Mouse (Mus musculus): ENCODE results near the gene Mpc1. TPM values are rescaled to one million over a fixed set of nuclear protein-coding genes. Genes with fewer than 3 reads are reported as not detected.

The Mpc1 gene
- total and polyA plus RNA-seq, 3 experiments: 643 to 921 (median 699) TPM

DNA sequence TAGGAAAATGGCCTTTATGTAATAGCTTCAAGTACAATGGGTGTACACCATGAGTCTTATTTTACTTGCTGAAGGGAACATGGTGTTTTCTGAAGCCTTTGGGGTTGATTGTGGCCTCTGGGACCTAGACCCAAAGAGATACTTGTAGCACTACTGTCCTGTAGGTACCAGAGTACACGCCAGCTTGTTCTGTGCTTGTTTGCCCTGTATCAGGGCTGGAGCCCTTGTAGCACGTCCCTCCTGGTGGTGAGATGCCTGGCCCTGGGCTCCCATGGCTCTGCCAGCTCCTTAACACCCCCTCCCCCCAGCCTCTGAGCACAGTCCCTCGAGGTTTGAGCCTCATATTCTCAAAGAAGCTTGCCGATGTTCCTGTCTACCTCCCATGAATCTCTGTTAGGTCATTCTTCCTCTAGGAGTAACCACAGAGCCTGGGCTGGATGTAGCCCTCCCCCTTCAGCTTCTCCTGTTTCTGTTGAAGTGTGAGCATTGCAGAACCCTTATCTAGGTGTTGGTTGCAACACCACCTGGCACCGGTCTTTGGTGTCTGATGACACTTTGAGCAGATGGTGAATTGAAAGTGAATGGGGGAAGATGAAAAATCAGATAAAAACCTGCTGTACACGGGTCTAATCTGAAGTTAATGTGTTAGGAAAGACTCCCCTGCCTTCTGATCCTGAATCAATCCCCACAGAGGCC lies 10.5 kb upstream of the Mpc1 start:
- Histone ChIP-seq H3K27me3 (ENCODE audit: control insufficient read depth, insufficient read depth, low read length) (no peaks in the 10 kb centered on the region), H3K36me3 (ENCODE audit: control insufficient read depth, insufficient read depth, low read length) (no peaks in the 10 kb centered on the region), H3K9ac (ENCODE audit: low read depth, low read length) (no peak overlapping the region), H3K4me3 (no peak overlapping the region), H3K27ac (no peak overlapping the region), H3K79me2 (replicated peaks; ENCODE audit: control insufficient read depth, insufficient read depth, low read length) (no peaks in the 10 kb centered on the region), H3K4me1 (ENCODE audit: control insufficient read depth, insufficient read depth, low read length) (peaks cover 3% of the 10 kb centered on the region)
- TF ChIP-seq EP300 (IDR thresholded peaks at IDR 0.05; ENCODE audit: insufficient read depth, low read depth, low read length): no peak
- TF ChIP-seq CTCF (IDR thresholded peaks at IDR 0.05): no peak
- WGBS: 34% methylated on average over 6 of the region's 6 CpGs
- intact Hi-C loops (cut with DNase I): no loop called here
- peak in 1 of 2 experiments; percentile 18 for DNase-seq

DNA sequence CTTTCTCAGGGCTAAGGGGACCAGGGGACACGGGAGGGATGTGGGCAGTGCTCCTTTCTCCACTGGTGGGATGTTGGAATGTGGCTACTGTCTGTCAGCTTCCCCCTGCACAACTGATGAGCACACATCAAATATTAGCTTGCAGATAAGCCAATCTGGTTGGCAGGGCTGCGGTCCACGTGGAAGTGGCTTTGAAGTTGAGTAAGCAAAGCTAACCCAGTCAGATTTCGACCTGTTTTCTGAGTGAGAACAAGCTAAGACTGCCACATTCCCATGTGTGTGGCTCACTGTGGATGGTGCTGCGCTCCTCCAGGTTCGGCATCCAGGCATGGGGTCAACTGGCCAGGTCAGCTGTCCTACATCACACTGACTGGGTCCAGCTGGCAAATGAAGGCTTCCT lies 9.8 kb upstream of the Mpc1 start:
- Histone ChIP-seq H3K4me3 (no peak overlapping the region), H3K27ac (no peak overlapping the region), H3K27me3 (ENCODE audit: control insufficient read depth, insufficient read depth, low read length) (no peaks in the 10 kb centered on the region), H3K9ac (ENCODE audit: low read depth, low read length) (no peak overlapping the region), H3K36me3 (ENCODE audit: control insufficient read depth, insufficient read depth, low read length) (no peaks in the 10 kb centered on the region), H3K4me1 (ENCODE audit: control insufficient read depth, insufficient read depth, low read length) (peaks cover 3% of the 10 kb centered on the region), H3K79me2 (replicated peaks; ENCODE audit: control insufficient read depth, insufficient read depth, low read length) (no peaks in the 10 kb centered on the region)
- DNase-seq: no peak
- intact Hi-C loops (cut with DNase I): no loop called here
- 56% methylated on average over 6 of the region's 6 CpGs for WGBS
- TF ChIP-seq POLR2A (IDR thresholded peaks at IDR 0.05; ENCODE audit: insufficient read depth, low read depth, low read length) (no peak), EP300 (IDR thresholded peaks at IDR 0.05; ENCODE audit: insufficient read depth, low read depth, low read length) (no peak), CTCF (IDR thresholded peaks at IDR 0.05) (no peak)

DNA sequence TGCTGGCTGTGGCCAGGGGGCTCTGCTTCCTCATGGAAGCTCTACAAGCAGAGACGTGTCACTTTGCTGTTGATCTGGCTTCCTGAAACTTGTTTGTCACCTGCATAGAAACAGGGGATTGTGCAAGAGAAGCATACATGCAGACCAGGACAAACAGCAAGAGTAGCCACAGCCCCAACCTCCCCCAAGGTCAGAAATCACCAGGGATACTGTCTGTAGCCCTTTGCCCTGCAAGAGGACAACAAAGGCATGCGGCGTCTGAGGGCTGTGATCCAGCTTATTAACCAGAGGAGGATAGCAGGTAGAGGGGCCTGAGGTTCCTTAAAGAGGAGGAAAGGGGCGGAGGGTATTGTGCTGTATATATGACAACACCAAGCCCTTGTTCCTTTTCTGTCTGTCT lies 6.6 kb upstream of the Mpc1 start:
- TF ChIP-seq POLR2A (IDR thresholded peaks at IDR 0.05; ENCODE audit: insufficient read depth, low read depth, low read length) (no peak), CTCF (IDR thresholded peaks at IDR 0.05) (no peak), EP300 (IDR thresholded peaks at IDR 0.05; ENCODE audit: insufficient read depth, low read depth, low read length) (no peak)
- no peaks in the 10 kb centered on the region for H3K79me2 ChIP-seq (replicated peaks; ENCODE audit: control insufficient read depth, insufficient read depth, low read length)
- DNase-seq: no peak
- 69% methylated on average over 4 of the region's 4 CpGs for WGBS
- no peaks in the 10 kb centered on the region for H3K27me3 ChIP-seq (ENCODE audit: control insufficient read depth, insufficient read depth, low read length)
- no peak overlapping the region for H3K4me3 ChIP-seq
- intact Hi-C loops (cut with DNase I): no loop called here
- H3K27ac ChIP-seq: no peak overlapping the region
- no peak overlapping the region for H3K9ac ChIP-seq (ENCODE audit: low read depth, low read length)
- no peaks in the 10 kb centered on the region for H3K36me3 ChIP-seq (ENCODE audit: control insufficient read depth, insufficient read depth, low read length)
- H3K4me1 ChIP-seq (ENCODE audit: control insufficient read depth, insufficient read depth, low read length): peaks cover 3% of the 10 kb centered on the region

DNA sequence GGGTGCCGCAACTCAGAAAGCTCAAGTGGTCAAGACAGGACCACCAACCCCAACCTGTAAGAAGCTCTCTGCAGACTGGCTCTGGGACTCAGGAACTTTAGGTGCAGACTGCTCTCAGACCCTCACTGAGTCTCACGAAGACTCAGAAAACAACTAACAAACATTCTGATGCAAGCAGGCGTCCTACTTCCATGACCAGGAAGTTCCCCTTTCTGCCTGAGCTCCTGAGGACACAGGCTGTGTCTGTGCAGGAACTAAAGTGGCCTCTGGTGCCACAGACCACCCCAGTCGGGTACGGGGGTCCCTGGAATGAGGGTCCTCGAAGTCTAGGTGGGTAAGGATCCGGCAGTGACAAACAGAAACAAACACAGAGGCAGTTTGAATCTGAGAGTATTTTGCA lies 6.0 kb upstream of the Mpc1 start:
- H3K27ac ChIP-seq: no peak overlapping the region
- WGBS: 67% methylated on average over 7 of the region's 7 CpGs
- H3K9ac ChIP-seq (ENCODE audit: low read depth, low read length): no peak overlapping the region
- intact Hi-C loops (cut with DNase I): no loop called here
- no peak overlapping the region for H3K4me3 ChIP-seq
- no peaks in the 10 kb centered on the region for H3K27me3 ChIP-seq (ENCODE audit: control insufficient read depth, insufficient read depth, low read length)
- TF ChIP-seq EP300 (IDR thresholded peaks at IDR 0.05; ENCODE audit: insufficient read depth, low read depth, low read length) (no peak), POLR2A (IDR thresholded peaks at IDR 0.05; ENCODE audit: insufficient read depth, low read depth, low read length) (no peak), CTCF (IDR thresholded peaks at IDR 0.05) (no peak)
- peaks cover under 1% of the 10 kb centered on the region for H3K4me1 ChIP-seq (ENCODE audit: control insufficient read depth, insufficient read depth, low read length)
- no peak for DNase-seq
- H3K36me3 ChIP-seq (ENCODE audit: control insufficient read depth, insufficient read depth, low read length): no peaks in the 10 kb centered on the region
- no peaks in the 10 kb centered on the region for H3K79me2 ChIP-seq (replicated peaks; ENCODE audit: control insufficient read depth, insufficient read depth, low read length)

DNA sequence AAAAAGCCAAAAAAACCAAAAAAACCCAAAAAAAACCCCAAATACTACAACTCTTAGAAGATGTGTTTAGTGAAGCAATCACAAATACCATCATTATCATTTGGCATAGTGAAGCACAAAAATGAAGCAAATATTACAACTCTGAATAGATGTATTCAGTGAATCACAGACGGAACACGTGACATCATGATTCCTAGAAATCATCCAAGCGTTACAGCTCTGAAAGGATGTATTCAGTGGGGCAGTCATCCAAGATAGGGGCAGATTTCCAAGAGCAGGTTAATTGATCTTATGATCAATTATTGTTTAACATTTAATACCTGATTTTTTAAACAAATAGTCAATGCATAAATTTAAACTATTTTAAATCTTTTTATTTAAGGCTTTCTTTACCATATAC lies 5.4 kb upstream of the Mpc1 start:
- H3K4me1 ChIP-seq (ENCODE audit: control insufficient read depth, insufficient read depth, low read length): no peaks in the 10 kb centered on the region
- no peaks in the 10 kb centered on the region for H3K27me3 ChIP-seq (ENCODE audit: control insufficient read depth, insufficient read depth, low read length)
- no peak overlapping the region for H3K27ac ChIP-seq
- no peak for TF ChIP-seq CTCF (IDR thresholded peaks at IDR 0.05)
- no peak for TF ChIP-seq EP300 (IDR thresholded peaks at IDR 0.05; ENCODE audit: insufficient read depth, low read depth, low read length)
- no peak for TF ChIP-seq POLR2A (IDR thresholded peaks at IDR 0.05; ENCODE audit: insufficient read depth, low read depth, low read length)
- intact Hi-C loops (cut with DNase I): no loop called here
- no peak for DNase-seq
- H3K36me3 ChIP-seq (ENCODE audit: control insufficient read depth, insufficient read depth, low read length): no peaks in the 10 kb centered on the region
- H3K79me2 ChIP-seq (replicated peaks; ENCODE audit: control insufficient read depth, insufficient read depth, low read length): no peaks in the 10 kb centered on the region
- 75% methylated on average over 3 of the region's 3 CpGs for WGBS
- no peak overlapping the region for H3K4me3 ChIP-seq
- no peak overlapping the region for H3K9ac ChIP-seq (ENCODE audit: low read depth, low read length)

DNA sequence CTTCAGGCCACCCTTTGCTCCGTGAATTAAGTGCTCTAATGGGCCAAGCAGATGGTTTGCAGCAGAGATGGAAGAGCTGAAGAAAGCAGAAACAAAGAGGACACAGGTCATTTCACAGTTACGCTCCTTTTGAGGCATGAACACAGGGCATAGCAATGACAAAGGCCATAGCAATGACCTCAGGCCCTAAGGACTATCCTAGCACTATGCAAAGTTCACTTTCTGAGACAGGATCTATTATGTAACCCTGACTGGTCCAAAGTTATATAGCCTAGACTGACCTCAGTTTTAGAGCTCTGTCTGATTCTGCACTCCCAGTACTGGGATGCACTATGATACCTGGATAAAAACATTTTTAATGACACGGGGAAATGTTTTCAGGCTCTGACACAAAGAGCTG lies 4.3 kb upstream of the Mpc1 start:
- Histone ChIP-seq H3K27ac (no peak overlapping the region), H3K4me3 (no peak overlapping the region), H3K79me2 (replicated peaks; ENCODE audit: control insufficient read depth, insufficient read depth, low read length) (no peaks in the 10 kb centered on the region), H3K36me3 (ENCODE audit: control insufficient read depth, insufficient read depth, low read length) (no peaks in the 10 kb centered on the region), H3K4me1 (ENCODE audit: control insufficient read depth, insufficient read depth, low read length) (peaks cover 1% of the 10 kb centered on the region; the same call in 1 of the 2 replicates), H3K9ac (ENCODE audit: low read depth, low read length) (no peak overlapping the region), H3K27me3 (ENCODE audit: control insufficient read depth, insufficient read depth, low read length) (no peaks in the 10 kb centered on the region)
- 76% methylated on average over 3 of the region's 3 CpGs for WGBS
- TF ChIP-seq EP300 (IDR thresholded peaks at IDR 0.05; ENCODE audit: insufficient read depth, low read depth, low read length) (no peak), POLR2A (IDR thresholded peaks at IDR 0.05; ENCODE audit: insufficient read depth, low read depth, low read length) (no peak), CTCF (IDR thresholded peaks at IDR 0.05) (no peak)
- DNase-seq: no peak
- intact Hi-C loops (cut with DNase I): no loop called here
